Mouse (Mus musculus) heart, postnatal 0 days (tissue): Measurements from ENCODE around the gene Gm12216. TPM values are rescaled to one million over a fixed set of nuclear protein-coding genes. Genes with fewer than 3 reads are reported as not detected.
"Not testable (repeated sequence)": the region's sequence is repeated elsewhere in the genome, so short reads cannot be mapped to it uniquely, and the experiment has no call there.

Experiments
- ATAC-seq: fragments of 200-750 bp; cut with Nextera tagmentation; 2 replicates; pipeline ENCODE4 v1.8.0; 2017; ENCODE audit warnings: low read depth, moderate number of reproducible peaks, moderate library complexity; ENCODE audit not compliant: insufficient read depth
- DNase-seq: peaks from one replicate; pipeline ENCODE4 v3.0.0-alpha.2; 2016; ENCODE audit warnings: low spot score
- H3K27ac ChIP-seq: fragments of 300-500 bp; sonication (generic); 2 replicates; pipeline ENCODE4 v1.5.1; 2014; ENCODE audit warnings: low read depth, mild to moderate bottlenecking
- H3K27me3 ChIP-seq: fragments of 300-500 bp; sonication (generic); 2 replicates; pipeline ENCODE4 v1.6.1; 2014; ENCODE audit warnings: low read length, mixed read lengths; ENCODE audit not compliant: control insufficient read depth, insufficient read depth
- H3K36me3 ChIP-seq: fragments of 300-500 bp; sonication (generic); replicated peaks from 2 replicates; pipeline ENCODE4 v1.6.1; 2014; ENCODE audit warnings: low read length, mixed read lengths; ENCODE audit not compliant: control insufficient read depth, insufficient read depth
- H3K4me1 ChIP-seq: fragments of 300-500 bp; sonication (generic); 2 replicates; pipeline ENCODE4 v1.6.1; 2014; ENCODE audit warnings: antibody characterized with exemption; ENCODE audit not compliant: control insufficient read depth, insufficient read depth
- H3K4me2 ChIP-seq: fragments of 300-500 bp; sonication (generic); 2 replicates; pipeline ENCODE4 v1.6.1; 2014; ENCODE audit warnings: low read depth, mild to moderate bottlenecking, low read length, moderate library complexity
- H3K4me3 ChIP-seq: fragments of 300-500 bp; sonication (generic); 2 replicates; pipeline ENCODE4 v1.5.1; 2014; ENCODE audit warnings: low read depth, low read length
- H3K9ac ChIP-seq: fragments of 300-500 bp; sonication (generic); replicated peaks from 2 replicates; pipeline ENCODE4 v1.6.1; 2014; ENCODE audit warnings: low read depth, low read length, mixed read lengths
- H3K9me3 ChIP-seq: fragments of 300-500 bp; sonication (generic); replicated peaks from 2 replicates; pipeline ENCODE4 v1.6.1; 2016; ENCODE audit warnings: low read length; ENCODE audit not compliant: control insufficient read depth
- CTCF ChIP-seq: IDR thresholded peaks from 2 replicates; pipeline ENCODE4 v1.5.1; 2016; ENCODE audit warnings: antibody characterized with exemption, control low read depth, low read depth
- EP300 ChIP-seq: IDR thresholded peaks from 2 replicates; pipeline ENCODE4 v1.6.1; 2016; ENCODE audit warnings: antibody characterized with exemption, low read depth
- WGBS: fragments of 180-500 bp; shearing (Covaris S2); extraction: QIAGEN DNeasy Blood & Tissue Kit; methylation state at CpG from one replicate; pipeline ENCODE4 v1.1.7; 2014; 5-methylcytosine and 5-hydroxymethylcytosine counted together
- polyA plus RNA-seq: library from polyadenylated mRNA; unstranded; fragments of >200 nt; fragmentation: Nextera tagmentation; extraction: Ambion mirVana; gene quantifications from 2 replicates; pipeline ENCODE4 v1.2.1, GENCODE M21; 2015
- total RNA-seq: library from RNA; depleted of rRNA; stranded (reverse); fragments of >200 nt; gene quantifications from 2 replicates; pipeline ENCODE4 v1.2.3, GENCODE M21; 2014; ENCODE audit warnings: low replicate concordance

The Gm12216 gene
- total and polyA plus RNA-seq, 2 experiments from 2014 or later: 1.6 TPM; not detected in 1

- no peak for TF ChIP-seq EP300
- no peak for TF ChIP-seq CTCF
- Histone ChIP-seq H3K27me3 (no peaks in the 10 kb centered on the region), H3K4me3 (no peak overlapping the region), H3K27ac (no peak overlapping the region), H3K9me3 (no peaks in the 10 kb centered on the region), H3K9ac (no peak overlapping the region), H3K4me1 (peaks cover 29% of the 10 kb centered on the region), H3K4me2 (no peak overlapping the region), H3K36me3 (no peaks in the 10 kb centered on the region)
- WGBS: 80% methylated on average over 4 of the region's 4 CpGs
- ATAC-seq: no peak
- DNase-seq: no peak
Measured at GRCm38 (mm10) chr11:53888242-53888641, 29.2 kb upstream of the Gm12216 start.

GRCm38 (mm10) chr11:53883287-53883686, 24.2 kb upstream of the Gm12216 start:
- no peak overlapping the region for H3K9ac ChIP-seq
- H3K4me3 ChIP-seq: no peak overlapping the region
- H3K27ac ChIP-seq: no peak overlapping the region
- no peak for TF ChIP-seq EP300
- no peak overlapping the region for H3K4me2 ChIP-seq
- ATAC-seq (no peak), DNase-seq (no peak)
- no peaks in the 10 kb centered on the region; the same call in 1 of the 2 replicates for H3K36me3 ChIP-seq
- H3K27me3 ChIP-seq: no peaks in the 10 kb centered on the region
- H3K9me3 ChIP-seq: no peaks in the 10 kb centered on the region
- 86% methylated on average over 2 of the region's 2 CpGs for WGBS
- no peaks in the 10 kb centered on the region for H3K4me1 ChIP-seq

- WGBS: 86% methylated on average over 5 of the region's 5 CpGs
- H3K4me3 ChIP-seq, H3K27ac ChIP-seq: not testable (repeated sequence)
Measured at GRCm38 (mm10) chr11:53878096-53878495, 19.0 kb upstream of the Gm12216 start.

DNA sequence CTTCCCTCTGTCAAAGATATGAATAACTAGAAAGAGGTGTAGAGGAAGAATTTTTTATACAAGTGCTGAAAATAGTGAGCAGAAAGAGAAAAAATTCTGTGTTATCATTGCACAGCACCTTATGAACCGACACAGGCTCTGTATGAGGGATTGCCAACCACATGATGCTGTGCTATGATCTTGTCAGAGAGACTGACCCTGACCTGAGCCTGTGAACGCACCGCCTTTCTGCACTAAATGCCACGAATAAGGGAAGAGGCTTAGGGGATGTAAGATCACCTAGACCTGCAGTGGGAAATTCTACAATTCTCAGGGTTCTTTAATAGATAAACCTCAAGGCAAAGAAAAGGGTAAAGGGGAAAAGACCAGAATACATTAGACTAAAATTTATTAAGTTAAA, 17.4 kb upstream of the Gm12216 start:
- Histone ChIP-seq H3K36me3 (peaks cover 17% of the 10 kb centered on the region), H3K9ac (no peak overlapping the region), H3K4me1 (no peaks in the 10 kb centered on the region), H3K27ac (no peak overlapping the region), H3K27me3 (no peaks in the 10 kb centered on the region), H3K4me3 (no peak overlapping the region), H3K9me3 (no peaks in the 10 kb centered on the region), H3K4me2 (no peak overlapping the region)
- TF ChIP-seq CTCF (no peak), EP300 (no peak)
- no peak for DNase-seq
- 75% methylated on average over 4 of the region's 4 CpGs for WGBS
- no peak for ATAC-seq

More at GRCm38 (mm10) chr11:53878096-53878495, 19.0 kb upstream of the Gm12216 start:
- not testable (repeated sequence) for H3K9ac ChIP-seq, H3K4me1 ChIP-seq, H3K36me3 ChIP-seq, H3K27me3 ChIP-seq, DNase-seq, H3K4me2 ChIP-seq, H3K9me3 ChIP-seq, ATAC-seq

- H3K4me2 ChIP-seq: no peak overlapping the region
- H3K4me1 ChIP-seq: no peaks in the 10 kb centered on the region
- H3K36me3 ChIP-seq: peaks cover 26% of the 10 kb centered on the region
- ATAC-seq (no peak; the same call in 1 of the 2 replicates), DNase-seq (no peak)
- H3K27me3 ChIP-seq: no peaks in the 10 kb centered on the region
- H3K27ac ChIP-seq: no peak overlapping the region
- no peak overlapping the region for H3K9ac ChIP-seq
- 83% methylated on average over 4 of the region's 4 CpGs for WGBS
- H3K4me3 ChIP-seq: no peak overlapping the region
- no peak for TF ChIP-seq EP300
- TF ChIP-seq CTCF: peak; percentile 29
- no peaks in the 10 kb centered on the region for H3K9me3 ChIP-seq
Measured at GRCm38 (mm10) chr11:53874706-53875105, 15.7 kb upstream of the Gm12216 start.

GRCm38 (mm10) chr11:53873909-53874704, 15.1 kb upstream of the Gm12216 start:
- not testable (repeated sequence) for H3K27ac ChIP-seq, H3K27me3 ChIP-seq, DNase-seq, H3K9ac ChIP-seq, H3K9me3 ChIP-seq, H3K4me3 ChIP-seq, H3K4me1 ChIP-seq, H3K4me2 ChIP-seq, ATAC-seq
- WGBS: 61% methylated on average over 5 of the region's 5 CpGs
- peaks cover 26% of the 10 kb centered on the region for H3K36me3 ChIP-seq
